Mouse (Mus musculus) brain, adult 2 months (tissue): Measurements from ENCODE around the gene Zfp566.

Experiments used
- DNase-seq: peaks from one replicate; pipeline ENCODE4 v3.0.0; 2011; ENCODE audit warnings: low read depth, low spot score

Gene Zfp566

GRCm38 (mm10) chr7:30060341-30060740 lies 30.0 kb downstream of the Zfp566 start:
- no peak for DNase-seq

GRCm38 (mm10) chr7:30053591-30053990 lies 36.7 kb downstream of the Zfp566 start:
- no peak for DNase-seq

- peak; percentile 98 for DNase-seq
These were observed 39.3 kb downstream of the Zfp566 start, which contains the start of gene Zfp14 for GRCm38 (mm10) chr7:30050882-30051548. Gene Zfp14, minus strand, starts transcription at chr7:30051380.

GRCm38 (mm10) chr7:30048126-30048525 lies 42.2 kb downstream of the Zfp566 start:
- DNase-seq, result no peak

GRCm38 (mm10) chr7:30044354-30044753 lies 46.0 kb downstream of the Zfp566 start:
- no peak for DNase-seq

GRCm38 (mm10) chr7:30034331-30034730 lies 56.0 kb downstream of the Zfp566 start:
- DNase-seq, result no peak

GRCm38 (mm10) chr7:30031379-30031778 lies 58.9 kb downstream of the Zfp566 start:
- DNase-seq, result no peak

- no peak for DNase-seq
These were observed 59.6 kb downstream of the Zfp566 start for GRCm38 (mm10) chr7:30030677-30031076.

GRCm38 (mm10) chr7:30028572-30028971 lies 61.8 kb downstream of the Zfp566 start:
- no peak for DNase-seq
